Mouse (Mus musculus): Measurements from ENCODE around the gene Lgals4. TPM values are rescaled to one million over a fixed set of nuclear protein-coding genes. Genes with fewer than 3 reads are reported as not detected.
"Not testable (repeated sequence)": the region's sequence is repeated elsewhere in the genome, so short reads cannot be mapped to it uniquely, and the experiment has no call there.

The Lgals4 gene
- polyA plus RNA-seq, 1 experiment: 13.4 TPM

- peak; percentile 57 to 77 for DNase-seq (ENCODE audit: extremely low spot score in 1 of 2, low spot score in 1 of 2)
Measured at GRCm38 (mm10) chr7:28862817-28863499, 29.3 kb downstream of the Lgals4 start.

GRCm38 (mm10) chr7:28863540-28863939 lies 29.9 kb downstream of the Lgals4 start, which contains the start of gene Lgals7:
Lgals7 (plus strand) TSS chr7:28863853.
- DNase-seq (ENCODE audit: extremely low spot score in 1 of 2, low spot score in 1 of 2): no peak

- DNase-seq (ENCODE audit: extremely low spot score in 1 of 2, low spot score in 1 of 2): no peak
Measured at GRCm38 (mm10) chr7:28864288-28864750, 30.7 kb downstream of the Lgals4 start.

GRCm38 (mm10) chr7:28865481-28866300 lies 32.0 kb downstream of the Lgals4 start:
- peak; percentile 69 to 91 for DNase-seq (ENCODE audit: extremely low spot score in 1 of 2, low spot score in 1 of 2)

- DNase-seq (ENCODE audit: extremely low spot score in 1 of 2, low spot score in 1 of 2): no peak
Measured at GRCm38 (mm10) chr7:28866769-28867507, 33.3 kb downstream of the Lgals4 start.

DNA sequence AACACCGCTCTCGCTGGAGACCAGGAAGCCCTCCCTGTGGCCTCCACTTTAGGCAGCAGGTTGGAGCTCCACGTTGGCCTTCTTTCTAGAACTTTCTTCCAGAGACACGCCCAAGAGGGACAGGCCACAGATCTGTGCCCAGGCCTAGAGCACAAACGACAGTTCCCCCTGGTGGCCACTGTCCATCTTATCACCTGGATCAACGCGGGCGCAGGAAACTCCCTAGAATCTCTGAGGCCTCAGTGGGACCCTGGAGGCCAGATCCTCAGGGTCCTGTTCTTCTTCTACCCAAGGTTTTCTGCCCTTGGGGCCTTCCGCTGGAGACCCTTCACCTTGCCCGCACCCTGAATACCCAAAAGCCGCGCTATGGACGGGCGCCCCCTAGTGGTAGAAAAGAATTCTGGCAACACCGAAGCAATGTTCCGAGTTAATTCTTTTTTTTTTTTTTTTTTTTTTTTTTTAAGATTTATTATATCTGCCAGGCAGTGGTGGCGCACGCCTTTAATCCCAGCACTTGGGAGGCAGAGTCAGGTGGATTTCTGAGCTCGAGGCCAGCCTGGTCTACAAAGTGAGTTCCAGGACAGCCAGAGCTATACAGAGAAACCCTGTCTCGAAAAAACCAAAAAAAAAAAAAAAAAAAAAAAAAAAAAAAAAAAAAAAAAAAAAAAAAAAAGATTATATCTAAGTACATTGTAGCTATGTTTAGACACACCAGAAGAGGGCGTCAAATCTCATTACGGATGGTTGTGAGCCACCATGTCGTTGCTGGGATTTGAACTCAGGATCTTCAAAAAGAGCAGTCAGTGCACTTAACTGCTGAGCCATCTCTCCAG lies 34.1 kb downstream of the Lgals4 start:
- peak in 1 of 2 experiments; percentile 77 for DNase-seq (ENCODE audit: extremely low spot score in 1 of 2, low spot score in 1 of 2)

DNA sequence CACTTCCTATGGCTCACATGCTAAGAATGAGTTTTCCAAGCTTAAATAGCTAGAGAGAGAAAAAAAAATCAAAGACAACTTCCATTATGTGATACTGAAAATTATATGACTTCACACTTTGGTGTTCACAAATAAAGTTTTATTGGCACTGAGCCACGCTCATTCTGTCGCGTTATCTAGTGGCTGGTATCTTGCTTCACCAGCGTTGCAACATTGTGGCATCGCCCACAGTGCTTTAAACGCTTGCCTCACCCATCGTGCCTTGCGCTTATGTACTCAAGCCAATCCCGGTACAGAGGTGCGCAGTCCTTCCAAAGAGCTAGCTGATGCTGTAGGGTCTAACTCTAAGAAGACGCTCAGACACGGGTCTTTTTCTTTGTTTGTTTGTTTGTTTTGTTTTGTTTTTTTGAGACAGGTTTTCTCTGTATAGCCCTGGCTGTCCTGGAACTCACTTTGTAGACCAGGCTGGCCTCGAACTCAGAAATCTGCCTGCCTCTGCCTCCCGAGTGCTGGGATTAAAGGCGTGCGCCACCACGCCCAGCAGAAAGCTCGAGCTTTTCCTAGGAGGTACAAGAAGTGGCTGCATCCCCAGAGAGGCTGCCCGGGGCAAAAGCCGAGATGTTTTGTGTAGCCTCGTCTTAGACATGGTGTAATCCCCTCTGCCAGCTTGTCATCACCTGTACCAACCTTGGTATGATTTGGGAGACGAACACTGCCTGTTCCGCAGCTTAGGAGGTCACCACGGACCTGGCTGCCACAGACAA lies 37.4 kb downstream of the Lgals4 start:
- no peak for DNase-seq (ENCODE audit: extremely low spot score in 1 of 2, low spot score in 1 of 2)

DNA sequence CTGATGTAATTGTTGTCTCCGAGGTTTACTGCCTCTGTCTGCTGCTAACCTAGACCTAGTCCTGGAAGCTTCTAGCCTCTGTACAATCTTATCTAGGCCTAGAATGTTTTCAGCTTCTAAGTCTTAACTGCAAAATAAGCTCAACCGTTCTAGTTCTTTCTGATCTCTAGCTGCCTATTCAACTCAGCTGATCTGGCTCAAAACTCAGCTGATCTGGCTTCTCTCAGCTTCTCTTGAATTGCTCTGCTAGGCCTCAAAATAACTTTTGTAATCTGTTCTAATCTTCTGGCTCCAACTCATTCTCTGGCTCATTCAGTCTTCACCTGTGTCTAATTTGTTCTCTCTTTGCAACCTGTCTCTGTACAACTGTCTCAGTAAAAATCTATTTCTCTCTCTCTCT lies 40.9 kb downstream of the Lgals4 start:
- no peak for DNase-seq (ENCODE audit: extremely low spot score in 1 of 2, low spot score in 1 of 2)

DNA sequence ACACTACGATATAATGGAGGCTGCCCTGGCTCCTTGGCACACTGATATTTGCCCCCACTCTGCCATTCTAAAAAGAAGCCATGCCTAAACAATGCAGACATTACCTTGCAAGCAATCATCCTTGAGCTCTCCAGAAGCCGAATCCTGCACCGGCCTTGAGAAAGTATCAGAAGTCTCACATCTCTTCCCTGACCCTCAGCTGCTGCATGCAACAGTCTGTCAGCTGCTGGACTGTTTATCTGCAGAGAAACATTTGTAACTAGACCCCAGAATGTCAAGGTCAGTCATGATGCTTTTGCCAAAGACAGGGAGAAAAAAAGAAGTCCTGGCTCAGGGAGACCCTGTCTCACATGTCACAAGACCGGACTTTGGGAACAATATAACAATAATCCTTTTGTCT lies 42.4 kb downstream of the Lgals4 start:
- no peak for DNase-seq (ENCODE audit: extremely low spot score in 1 of 2, low spot score in 1 of 2)

GRCm38 (mm10) chr7:28877155-28877554 lies 43.5 kb downstream of the Lgals4 start:
- DNase-seq (ENCODE audit: extremely low spot score in 1 of 2, low spot score in 1 of 2): no peak

- DNase-seq (ENCODE audit: extremely low spot score in 1 of 2, low spot score in 1 of 2): no peak
Measured at GRCm38 (mm10) chr7:28877856-28878255, 44.2 kb downstream of the Lgals4 start.

DNA sequence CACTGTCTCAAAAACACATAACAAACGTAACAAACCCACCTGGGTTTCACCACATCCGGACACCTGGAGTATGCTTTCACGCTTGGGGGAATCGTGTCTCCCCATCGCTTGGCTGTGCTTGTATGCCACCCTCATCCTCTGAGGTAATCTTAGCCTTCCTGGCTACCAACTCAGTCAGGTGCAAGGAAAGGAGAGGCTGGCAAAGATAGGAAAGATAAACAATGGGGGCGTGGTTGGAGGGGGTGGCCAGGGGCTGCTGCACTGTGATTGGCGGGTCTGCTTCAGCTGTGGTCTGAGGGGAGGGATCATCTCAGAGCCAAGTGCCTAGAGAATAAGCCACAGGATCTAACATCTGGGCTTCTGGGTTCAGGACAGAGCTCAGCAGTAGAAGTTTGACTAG lies 46.0 kb downstream of the Lgals4 start:
- no peak for DNase-seq (ENCODE audit: extremely low spot score in 1 of 2, low spot score in 1 of 2)

DNA sequence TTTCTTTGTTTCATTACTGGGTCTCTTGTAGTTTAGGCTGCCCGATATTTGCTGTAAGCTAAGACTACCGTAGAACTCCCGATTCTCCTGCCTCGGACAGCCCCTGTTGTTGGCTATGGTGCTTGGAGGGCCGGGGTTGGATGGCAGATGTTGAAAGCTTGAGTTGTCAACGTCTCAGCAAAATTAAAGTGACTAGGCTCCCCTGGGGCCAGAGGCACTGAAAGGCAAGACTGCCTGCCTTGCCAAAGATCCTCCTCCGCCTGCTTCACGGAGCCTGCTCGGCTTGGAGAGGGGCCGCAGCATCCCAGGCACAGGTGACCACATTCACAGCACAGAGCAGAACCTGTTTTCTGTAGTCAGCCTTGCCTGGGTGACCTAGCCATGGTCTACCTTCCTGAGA lies 46.9 kb downstream of the Lgals4 start:
- no peak for DNase-seq (ENCODE audit: extremely low spot score in 1 of 2, low spot score in 1 of 2)

- no peak for DNase-seq (ENCODE audit: extremely low spot score in 1 of 2, low spot score in 1 of 2)
Measured at GRCm38 (mm10) chr7:28881199-28881598, 47.5 kb downstream of the Lgals4 start, which contains the start of gene Capn12. Capn12 (plus strand) TSS chr7:28881422.

GRCm38 (mm10) chr7:28883039-28883438 lies 49.4 kb downstream of the Lgals4 start:
- DNase-seq (ENCODE audit: extremely low spot score in 1 of 2, low spot score in 1 of 2): no peak

- DNase-seq (ENCODE audit: extremely low spot score in 1 of 2, low spot score in 1 of 2): not testable (repeated sequence)
Measured at GRCm38 (mm10) chr7:28883704-28884103, 50.0 kb downstream of the Lgals4 start.

GRCm38 (mm10) chr7:28886486-28886885 lies 52.8 kb downstream of the Lgals4 start:
- no peak for DNase-seq (ENCODE audit: extremely low spot score in 1 of 2, low spot score in 1 of 2)

- DNase-seq (ENCODE audit: extremely low spot score in 1 of 2, low spot score in 1 of 2): no peak
Measured at GRCm38 (mm10) chr7:28888701-28889161, 55.1 kb downstream of the Lgals4 start.

Measured in frontal cortex, adult 2 months (tissue).